Mouse (Mus musculus): Measurements from ENCODE around the gene Cadm4. TPM values are rescaled to one million over a fixed set of nuclear protein-coding genes. Genes with fewer than 3 reads are reported as not detected.

Gene Cadm4
- polyA plus RNA-seq (2012; rRNA removed; ENCODE audit: low replicate concordance) = 2.1 and 3.5 TPM in 2 replicates

DNA sequence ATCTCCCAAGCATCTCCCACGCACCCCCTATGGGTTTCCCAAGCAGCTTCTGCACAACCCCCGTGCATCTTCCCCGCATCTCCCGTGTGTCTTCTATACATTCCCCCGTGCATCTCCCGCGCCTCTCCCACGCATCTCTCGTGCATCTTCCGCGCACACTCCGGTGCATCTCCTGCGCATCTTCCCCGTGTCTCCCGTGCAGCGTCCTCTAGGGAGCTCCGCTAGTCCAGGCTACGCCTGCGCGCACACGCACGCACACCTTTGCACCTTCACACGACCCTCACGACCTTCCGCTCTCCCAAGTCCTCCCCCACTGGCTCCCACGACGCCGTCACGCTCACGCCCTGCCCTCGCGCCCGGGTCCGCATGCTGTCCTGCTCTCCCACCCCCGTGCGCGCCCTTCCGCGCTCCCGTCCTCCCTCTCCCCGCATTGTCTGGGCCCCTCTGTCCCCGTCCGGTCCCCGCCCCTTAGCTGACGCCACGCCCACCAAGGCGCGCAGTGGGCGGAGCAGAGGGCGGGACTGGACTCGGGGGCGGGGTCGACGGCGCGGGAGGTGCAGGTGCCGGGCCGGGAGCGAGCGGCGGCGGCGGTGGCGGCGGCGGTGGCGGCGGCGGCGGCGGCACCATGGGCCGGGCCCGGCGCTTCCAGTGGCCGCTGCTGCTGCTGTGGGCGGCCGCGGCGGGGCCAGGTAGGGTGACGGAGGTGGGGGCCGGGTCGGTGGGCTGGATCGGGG, at the start of gene Cadm4:
TSS of gene Cadm4 (plus strand) at position 550 of the 734 bp plus-strand sequence.

DNA sequence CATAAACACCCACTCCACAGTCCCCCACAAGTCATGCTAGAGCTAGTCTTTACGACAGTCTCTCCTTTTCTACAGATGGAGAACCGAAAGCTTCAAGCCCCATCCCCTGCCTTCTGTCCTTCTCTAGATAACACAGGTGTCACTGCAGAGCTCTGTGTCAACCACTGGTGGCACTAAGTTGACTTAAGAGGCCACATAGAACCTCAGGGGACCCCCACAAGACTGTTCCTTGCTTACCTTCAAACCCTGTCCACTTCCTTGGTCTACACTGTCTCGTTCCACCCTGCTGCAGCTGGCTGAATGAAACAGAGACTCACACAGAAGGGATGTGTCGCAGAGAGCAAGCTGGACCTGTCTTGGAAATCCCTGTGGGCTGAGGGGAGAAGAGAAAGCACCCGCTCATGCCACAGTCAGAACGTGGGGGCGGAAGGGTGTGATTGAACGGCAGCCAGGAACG, 29.9 kb upstream of the Cadm4 start, which contains the start of gene Irgc1:
TSS of gene Irgc1 (minus strand) at position 443 of the 457 bp plus-strand sequence.

DNA sequence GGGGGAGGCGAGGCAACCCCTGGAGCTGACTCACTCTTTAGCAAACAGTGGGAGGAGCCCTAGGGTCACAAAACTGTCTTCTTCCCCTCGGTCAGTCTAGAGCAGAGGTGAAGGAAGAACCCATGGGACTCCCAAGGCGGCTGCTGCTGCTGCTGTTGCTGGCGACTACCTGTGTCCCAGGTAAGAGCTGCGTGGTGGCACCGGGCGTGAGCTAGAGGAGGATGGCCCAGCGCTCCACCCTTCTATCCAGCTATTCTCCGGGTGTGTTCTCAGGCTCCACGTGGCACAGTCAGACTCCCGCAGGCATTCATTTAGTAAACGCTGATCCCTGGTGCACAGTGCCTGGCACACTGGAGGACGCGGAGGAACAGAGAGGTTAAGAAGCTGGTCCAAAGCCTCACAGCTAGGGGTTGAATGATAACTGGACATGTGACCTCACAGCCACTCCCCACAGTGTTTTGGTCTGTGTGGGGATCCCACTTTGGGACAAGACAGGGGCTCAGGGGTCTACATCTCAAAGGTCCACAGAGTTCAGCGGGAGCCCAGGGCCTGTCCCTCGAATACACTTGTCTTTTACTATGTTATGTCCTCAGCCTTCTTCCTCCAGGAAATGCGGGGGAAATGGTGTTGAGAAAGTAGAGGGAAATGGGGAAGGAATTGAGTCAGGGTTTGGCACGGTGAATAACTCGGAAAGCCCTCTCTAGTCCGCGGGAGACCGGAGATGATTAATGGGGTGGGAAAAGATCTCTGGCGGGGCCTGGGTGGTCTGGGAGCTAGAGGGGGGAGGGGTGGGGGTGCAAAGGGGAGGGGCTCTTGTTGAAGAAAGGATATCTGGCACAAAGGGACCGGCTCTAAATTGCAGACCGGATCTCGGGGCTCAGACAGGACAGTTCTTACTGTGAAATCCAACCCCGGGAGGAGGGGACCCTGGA, 19.2 kb upstream of the Cadm4 start, which contains the start of gene Plaur:
TSS of gene Plaur (plus strand) at position 97 of the 932 bp plus-strand sequence.

DNA sequence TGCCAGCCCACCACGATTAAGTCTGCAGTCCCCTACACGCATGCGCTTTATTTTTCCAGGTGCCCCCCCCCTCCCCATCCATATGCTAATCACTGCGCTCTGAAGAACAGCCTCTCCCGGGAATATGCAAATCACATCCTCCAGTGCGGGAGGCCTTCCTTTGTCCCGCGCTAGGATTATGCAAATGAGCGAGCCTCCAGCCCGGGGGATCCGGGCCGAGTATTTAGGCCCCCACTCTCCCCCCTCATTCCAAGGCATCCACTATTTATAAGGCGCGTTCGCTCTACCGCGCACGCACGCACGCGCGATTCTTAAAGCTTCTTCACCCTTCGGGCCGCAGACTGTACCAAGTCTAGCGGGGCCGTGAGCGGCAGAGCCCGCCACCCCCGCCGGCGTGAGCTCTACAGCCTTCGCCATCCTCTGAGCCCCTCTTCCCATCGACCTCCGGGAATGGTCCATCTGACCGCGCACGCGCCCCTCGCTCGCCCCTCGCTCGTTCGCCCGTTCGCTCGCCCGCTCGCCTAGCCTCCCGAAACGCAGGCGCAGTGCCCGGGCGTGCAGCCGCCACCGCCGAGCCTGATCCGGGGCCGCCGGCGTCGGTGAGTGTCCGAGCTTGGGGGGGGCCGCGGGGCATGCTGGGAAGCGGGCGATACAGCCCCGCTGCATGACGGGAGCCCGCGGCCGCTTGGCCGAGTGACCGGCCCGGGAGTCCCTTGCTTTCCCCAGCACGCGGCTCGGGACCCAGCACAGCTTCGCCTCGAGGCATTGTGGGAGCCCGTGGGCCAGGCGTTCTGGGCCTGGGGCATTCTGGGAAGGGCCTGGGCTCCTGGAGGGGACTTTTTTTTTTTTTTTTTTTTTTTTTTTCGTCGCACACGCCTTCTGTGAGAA, 25.3 kb downstream of the Cadm4 start, which contains the start of gene Zfp428:
TSS of gene Zfp428 (plus strand) at position 169 of the 888 bp plus-strand sequence.

DNA sequence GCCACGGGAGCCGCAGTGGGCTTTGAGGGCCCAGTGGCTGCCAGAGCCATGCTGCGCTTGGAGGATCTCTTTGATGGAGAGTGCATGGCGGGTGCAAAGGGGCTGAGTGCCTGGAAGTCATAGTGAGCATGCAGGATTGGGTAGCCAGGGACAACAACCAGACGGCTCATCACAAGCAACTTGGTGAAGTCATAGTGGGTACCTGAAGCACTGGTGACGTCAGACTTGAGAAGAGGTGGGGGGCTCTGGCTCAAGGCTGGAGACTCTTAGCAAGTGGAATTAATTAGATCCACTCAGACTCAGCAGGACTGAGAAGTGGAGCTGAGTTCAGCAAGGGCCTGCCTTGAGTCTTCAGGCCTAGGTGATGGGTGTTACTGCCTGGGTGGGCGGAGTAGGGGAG, 30.5 kb downstream of the Cadm4 start, which contains the start of gene AC161166.1:
TSS of gene AC161166.1 (minus strand) at position 101 of the 400 bp plus-strand sequence.

DNA sequence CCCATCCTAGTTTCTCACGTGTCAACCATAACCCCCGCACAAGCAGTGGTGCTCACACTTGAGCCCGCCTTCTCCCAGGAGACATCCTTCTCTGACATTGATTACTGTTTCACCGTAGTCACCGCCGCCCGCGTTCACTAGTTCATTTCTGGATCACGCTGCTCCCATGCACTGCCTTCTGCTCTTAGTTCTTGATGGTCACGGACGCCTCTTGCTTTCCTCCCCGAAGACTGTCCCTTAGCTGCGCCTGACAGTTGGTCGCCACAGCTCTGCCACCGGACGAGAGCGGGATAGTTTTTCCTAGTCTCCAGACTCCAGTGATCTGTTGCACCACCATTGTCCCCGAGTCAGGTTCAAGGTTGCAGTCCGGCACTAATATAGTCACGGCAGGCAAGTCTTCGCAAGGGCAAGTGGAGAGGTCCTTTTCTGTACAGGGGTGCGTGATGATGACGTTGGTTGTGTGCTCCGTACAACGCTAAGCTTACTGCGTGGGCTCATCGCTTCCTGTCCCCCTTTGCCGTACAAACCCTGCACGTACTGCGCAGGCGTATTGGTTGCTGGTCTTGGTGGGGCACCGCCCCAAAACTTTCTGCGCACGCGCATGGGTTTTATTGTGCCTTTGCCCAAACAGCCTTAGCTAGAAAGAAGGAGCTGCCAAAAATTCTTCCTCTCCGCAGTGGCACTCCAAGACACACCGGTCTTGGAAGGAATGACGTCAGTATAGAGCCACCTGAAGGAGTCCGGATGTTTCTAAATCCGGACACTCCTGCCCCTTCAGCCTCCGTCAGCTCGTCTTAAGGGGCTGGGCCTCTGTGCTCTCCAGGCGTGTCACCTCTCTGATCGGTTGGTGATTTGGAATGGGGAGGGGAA, 48.5 kb downstream of the Cadm4 start, which contains the start of gene Irgq:
TSS of gene Irgq (plus strand) at position 628 of the 870 bp plus-strand sequence.

DNA sequence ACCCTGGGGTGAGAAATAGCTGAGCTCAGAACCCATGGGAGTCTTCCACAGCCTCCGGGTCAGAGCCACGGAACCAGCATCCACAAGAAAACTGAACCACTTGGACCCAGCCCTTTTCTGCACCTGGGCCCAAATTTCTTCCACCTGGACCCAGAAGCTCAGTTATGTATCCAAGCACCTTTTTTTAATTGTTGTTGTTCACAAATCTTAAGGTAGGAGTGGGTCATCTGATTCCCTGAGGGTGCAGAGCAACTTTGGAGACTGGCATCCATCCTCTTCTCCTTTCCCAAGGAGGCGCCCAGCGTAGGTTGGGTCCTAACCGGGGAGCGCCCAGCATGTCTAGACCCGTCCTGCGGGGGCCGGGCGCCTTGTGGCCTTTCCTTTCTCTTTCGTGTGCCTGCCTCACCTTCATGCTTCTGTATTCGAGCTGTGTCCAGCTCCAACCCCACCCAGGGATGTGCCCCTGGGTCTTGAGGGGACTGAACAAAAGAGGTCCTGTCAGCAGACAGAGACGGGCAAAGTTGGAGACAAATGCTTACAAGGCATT, 64.3 kb downstream of the Cadm4 start, which contains the start of the genes Pinlyp and Xrcc1:
TSS of gene Pinlyp (minus strand) at position 51 of the 547 bp plus-strand sequence.
TSS of gene Xrcc1 (plus strand) at position 222 of the 547 bp plus-strand sequence.

Other genes with a start within 250 kb of the Cadm4 start
- gene Zfp109, start 244.5 kb upstream of the Cadm4 start, polyA plus RNA-seq (2012; rRNA removed; ENCODE audit: low replicate concordance) = 0.11 and 0.27 TPM in 2 replicates
- gene Zfp108, start 227.2 kb upstream of the Cadm4 start, polyA plus RNA-seq (2012; rRNA removed; ENCODE audit: low replicate concordance) = 0.18 and 0.21 TPM in 2 replicates
- 0.74 and 0.91 TPM in 2 replicates for gene Zfp93, start 211.6 kb upstream of the Cadm4 start, polyA plus RNA-seq (2012; rRNA removed; ENCODE audit: low replicate concordance)
- 1.0 and 1.4 TPM in 2 replicates for gene Zfp61, start 180.8 kb upstream of the Cadm4 start, polyA plus RNA-seq (2012; rRNA removed; ENCODE audit: low replicate concordance)
- 0.83 and 4.3 TPM in 2 replicates for gene Zfp94, start 165.4 kb upstream of the Cadm4 start, polyA plus RNA-seq (2012; rRNA removed; ENCODE audit: low replicate concordance)
- gene Tescl, start 148.1 kb upstream of the Cadm4 start, polyA plus RNA-seq (2012; rRNA removed; ENCODE audit: low replicate concordance) = not detected in 2 replicates
- not detected in 2 replicates for gene Lypd5, start 132.8 kb upstream of the Cadm4 start, polyA plus RNA-seq (2012; rRNA removed; ENCODE audit: low replicate concordance)
- 84.7 and 88.4 TPM in 2 replicates for gene Kcnn4, start 111.8 kb upstream of the Cadm4 start, polyA plus RNA-seq (2012; rRNA removed; ENCODE audit: low replicate concordance)
- gene Smg9, start 82.4 kb upstream of the Cadm4 start, polyA plus RNA-seq (2012; rRNA removed; ENCODE audit: low replicate concordance) = 49.3 and 58.7 TPM in 2 replicates
- gene Irgc1, start 29.7 kb upstream of the Cadm4 start, polyA plus RNA-seq (2012; rRNA removed; ENCODE audit: low replicate concordance) = 0.07 and 0.47 TPM in 2 replicates
- 7.9 and 12.8 TPM in 2 replicates for gene Plaur, start 19.5 kb upstream of the Cadm4 start, polyA plus RNA-seq (2012; rRNA removed; ENCODE audit: low replicate concordance)
- gene Zfp428, start 25.0 kb downstream of the Cadm4 start, polyA plus RNA-seq (2012; rRNA removed; ENCODE audit: low replicate concordance) = 15.2 and 23.5 TPM in 2 replicates
- 0.13 TPM in 1 of 2 replicates, not detected in the other for gene AC161166.1, start 30.4 kb downstream of the Cadm4 start, polyA plus RNA-seq (2012; rRNA removed; ENCODE audit: low replicate concordance)
- gene Irgq, start 48.7 kb downstream of the Cadm4 start, polyA plus RNA-seq (2012; rRNA removed; ENCODE audit: low replicate concordance) = 7.7 and 8.1 TPM in 2 replicates
- gene Pinlyp, start 64.1 kb downstream of the Cadm4 start, polyA plus RNA-seq (2012; rRNA removed; ENCODE audit: low replicate concordance) = not detected in 2 replicates
- gene Xrcc1, start 64.3 kb downstream of the Cadm4 start, polyA plus RNA-seq (2012; rRNA removed; ENCODE audit: low replicate concordance) = 20.9 and 29.8 TPM in 2 replicates
- gene Ethe1, start 105.5 kb downstream of the Cadm4 start, polyA plus RNA-seq (2012; rRNA removed; ENCODE audit: low replicate concordance) = 54.1 and 78.1 TPM in 2 replicates
- 0.92 and 0.98 TPM in 2 replicates for gene Zfp575, start 105.6 kb downstream of the Cadm4 start, polyA plus RNA-seq (2012; rRNA removed; ENCODE audit: low replicate concordance)
- 6.1 and 9.5 TPM in 2 replicates for gene Phldb3, start 128.7 kb downstream of the Cadm4 start, polyA plus RNA-seq (2012; rRNA removed; ENCODE audit: low replicate concordance)
- gene Lypd3, start 154.5 kb downstream of the Cadm4 start, polyA plus RNA-seq (2012; rRNA removed; ENCODE audit: low replicate concordance) = 0.14 and 0.26 TPM in 2 replicates
- not detected in 2 replicates for gene Tex101, start 194.7 kb downstream of the Cadm4 start, polyA plus RNA-seq (2012; rRNA removed; ENCODE audit: low replicate concordance)
- not detected in 2 replicates for gene BC049730, start 227.2 kb downstream of the Cadm4 start, polyA plus RNA-seq (2012; rRNA removed; ENCODE audit: low replicate concordance)
- not detected in 2 replicates for gene Gm4763, start 244.9 kb downstream of the Cadm4 start, polyA plus RNA-seq (2012; rRNA removed; ENCODE audit: low replicate concordance)